Mouse (Mus musculus): Measurements from ENCODE around the gene Ndfip2. TPM values are rescaled to one million over a fixed set of nuclear protein-coding genes. Genes with fewer than 3 reads are reported as not detected.

The Ndfip2 gene
- polyA plus RNA-seq, 1 experiment = 92.6 TPM

- Histone ChIP-seq H3K27ac (ENCODE audit: insufficient read depth, low read length) (no peak overlapping the region), H3K27me3 (ENCODE audit: control insufficient read depth, insufficient read depth, low read length) (no peaks in the 10 kb centered on the region), H3K4me3 (replicated peaks; ENCODE audit: insufficient read depth, low read depth, low read length) (peak overlapping the region; percentile 58), H3K4me1 (ENCODE audit: control insufficient read depth, insufficient read depth, low read length) (no peaks in the 10 kb centered on the region)
- TF ChIP-seq POLR2A (IDR thresholded peaks at IDR 0.05; ENCODE audit: borderline replicate concordance, insufficient read depth, low read length) (peak; percentile 41; the same call in 1 of the 2 replicates), CTCF (IDR thresholded peaks at IDR 0.05; ENCODE audit: borderline replicate concordance, insufficient read depth, low read depth, low read length) (no peak)
- WGBS = 5% methylated on average over 16 of the region's 16 CpGs
- peak; percentile 70 to 76 for DNase-seq
Observed at GRCm38 (mm10) chr14:105333475-105334094, 75.2 kb downstream of the Ndfip2 start.

DNA sequence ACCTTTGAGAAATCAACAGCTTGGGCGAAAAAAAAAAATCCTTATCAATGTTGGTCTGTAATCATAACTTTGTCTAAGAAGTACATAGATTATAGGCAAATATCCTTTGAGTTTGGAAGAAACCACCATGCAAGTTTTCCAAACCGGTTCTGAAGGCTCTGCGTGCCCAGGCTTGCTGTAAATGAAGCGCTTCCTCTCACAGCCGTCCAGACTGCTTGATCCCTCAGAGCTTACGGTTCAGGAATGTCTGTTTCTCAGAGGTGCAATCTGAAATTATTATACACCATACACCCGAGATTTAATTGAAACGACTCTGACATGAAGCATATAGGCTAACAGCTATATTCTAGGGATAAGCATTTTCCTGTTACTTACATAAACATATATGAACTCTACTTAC lies 83.4 kb downstream of the Ndfip2 start:
- H3K27me3 ChIP-seq (ENCODE audit: control insufficient read depth, insufficient read depth, low read length) = no peaks in the 10 kb centered on the region
- 78% methylated on average over 8 of the region's 8 CpGs for WGBS
- no peak for TF ChIP-seq CTCF (IDR thresholded peaks at IDR 0.05; ENCODE audit: borderline replicate concordance, insufficient read depth, low read depth, low read length)
- no peak for TF ChIP-seq POLR2A (IDR thresholded peaks at IDR 0.05; ENCODE audit: borderline replicate concordance, insufficient read depth, low read length)
- no peak overlapping the region for H3K27ac ChIP-seq (ENCODE audit: insufficient read depth, low read length)
- no peak overlapping the region for H3K4me3 ChIP-seq (replicated peaks; ENCODE audit: insufficient read depth, low read depth, low read length)
- H3K4me1 ChIP-seq (ENCODE audit: control insufficient read depth, insufficient read depth, low read length) = no peaks in the 10 kb centered on the region
- no peak for DNase-seq

DNA sequence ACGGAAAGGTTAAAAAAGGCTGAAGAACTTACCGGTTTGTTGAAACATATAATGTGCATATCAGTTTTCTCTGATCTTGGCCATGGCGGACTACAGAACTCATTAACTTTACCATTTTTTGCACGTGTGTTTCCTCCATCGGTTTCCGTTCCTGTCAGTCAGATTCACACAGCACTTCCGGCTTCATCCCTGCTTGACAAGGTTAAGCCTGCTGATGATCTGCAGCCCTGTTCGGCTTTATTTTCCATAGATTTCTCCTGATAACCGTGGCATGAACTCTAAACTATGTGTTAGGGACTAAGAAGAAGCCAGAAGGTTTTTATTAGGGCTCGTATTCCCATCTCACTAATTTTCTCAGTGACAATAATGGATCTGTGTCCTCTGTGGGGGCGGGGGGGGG lies 95.7 kb downstream of the Ndfip2 start:
- H3K4me1 ChIP-seq (ENCODE audit: control insufficient read depth, insufficient read depth, low read length) = no peaks in the 10 kb centered on the region
- no peaks in the 10 kb centered on the region for H3K27me3 ChIP-seq (ENCODE audit: control insufficient read depth, insufficient read depth, low read length)
- DNase-seq = no peak
- no peak overlapping the region for H3K4me3 ChIP-seq (replicated peaks; ENCODE audit: insufficient read depth, low read depth, low read length)
- TF ChIP-seq POLR2A (IDR thresholded peaks at IDR 0.05; ENCODE audit: borderline replicate concordance, insufficient read depth, low read length) (no peak), CTCF (IDR thresholded peaks at IDR 0.05; ENCODE audit: borderline replicate concordance, insufficient read depth, low read depth, low read length) (no peak)
- H3K27ac ChIP-seq (ENCODE audit: insufficient read depth, low read length) = no peak overlapping the region
- 87% methylated on average over 11 of the region's 11 CpGs for WGBS

Other genes starting within 250 kb of the Ndfip2 start
- gene Rbm26, start 81.2 kb upstream of the Ndfip2 start, polyA plus RNA-seq (2012; rRNA removed) = 39.6 and 43.3 TPM in 2 replicates